Comparison of ENCODE assay signal across 18 mouse cellular contexts in the genomic region with DNA sequence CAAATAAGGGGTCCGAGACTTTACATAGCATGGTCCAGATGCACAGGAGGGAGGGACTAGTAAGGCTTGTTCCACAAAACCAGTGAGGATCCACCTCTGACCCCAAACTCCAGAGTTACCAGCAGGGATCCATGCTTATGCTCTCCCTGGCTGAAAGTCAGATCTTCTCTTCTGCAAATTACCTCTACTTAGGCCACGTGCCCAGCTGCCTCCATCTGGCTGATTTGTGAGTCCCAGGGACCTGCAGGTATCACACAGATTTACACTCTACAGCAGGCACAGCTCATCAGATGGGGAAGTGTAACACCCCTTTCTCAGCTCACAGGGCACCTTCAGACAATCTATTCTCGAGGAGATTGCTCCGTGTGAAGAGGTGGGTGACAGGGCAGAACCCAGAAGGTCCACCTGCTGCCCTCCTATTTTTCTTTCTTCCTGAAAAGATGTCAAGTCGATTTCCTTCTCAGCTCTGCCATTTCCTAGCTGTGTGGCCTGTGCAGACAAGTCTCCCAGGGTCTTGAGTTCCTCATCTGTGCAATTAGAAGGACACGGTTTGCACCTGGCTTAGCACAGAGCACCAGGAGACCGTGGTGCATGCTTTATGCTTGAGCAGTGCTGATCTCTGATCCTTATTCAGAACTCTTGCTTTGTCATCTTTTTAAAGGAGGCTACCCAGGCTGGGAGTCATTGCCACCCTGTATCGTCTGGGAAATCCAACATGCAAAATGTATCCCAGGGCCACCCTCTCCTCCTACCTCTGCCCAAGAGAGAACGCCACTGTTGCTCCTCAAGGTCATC.
DNase-seq lines count a peak whose midpoint lies in the region; ATAC-seq lines count a peak whose summit lies in the region.
"Had no signal": no experiment of that assay in that cellular context is flagged by ENCODE, and none has a peak within 500 bp of the region (broad histone marks: within the 10 kb centered on the region; RNA-seq: fewer than 3 reads in every experiment).

No protein-coding gene starts in this region.

- H3K27me3 ChIP-seq in heart, embryonic 12.5 days (replicated peaks) = no peaks in the 10 kb centered on the region
- peaks cover 5% of the 10 kb centered on the region for H3K27me3 ChIP-seq in neural tube, embryonic 15.5 days (replicated peaks)
- H3K27me3 ChIP-seq: embryonic facial prominence, embryonic 12.5 days; forebrain, embryonic 15.5 days; heart, embryonic 15.5 days; hindbrain, embryonic 15.5 days had no signal

- H3K4me2 ChIP-seq in heart, embryonic 12.5 days = no peak overlapping the region
- no peak overlapping the region for H3K4me2 ChIP-seq in neural tube, embryonic 15.5 days
- H3K4me2 ChIP-seq: embryonic facial prominence, embryonic 12.5 days; forebrain, embryonic 15.5 days; heart, embryonic 15.5 days; hindbrain, embryonic 15.5 days had no signal

- no peak overlapping the region for H3K4me3 ChIP-seq in heart, embryonic 12.5 days
- no peak overlapping the region for H3K4me3 ChIP-seq in neural tube, embryonic 15.5 days (replicated peaks)
- H3K4me3 ChIP-seq: embryonic facial prominence, embryonic 12.5 days; forebrain, embryonic 15.5 days; heart, embryonic 10.5 days; heart, embryonic 15.5 days; hindbrain, embryonic 15.5 days had no signal

- ATAC-seq in heart, embryonic 12.5 days (ENCODE audit: insufficient number of reproducible peaks, low FRiP score) = no peak
- no peak for ATAC-seq in neural tube, embryonic 15.5 days (ENCODE audit: low FRiP score)
- ATAC-seq: forebrain, embryonic 15.5 days had no signal

- no peak overlapping the region for H3K9ac ChIP-seq in heart, embryonic 12.5 days
- no peak overlapping the region for H3K9ac ChIP-seq in neural tube, embryonic 15.5 days (replicated peaks)
- H3K9ac ChIP-seq: embryonic facial prominence, embryonic 12.5 days; forebrain, embryonic 15.5 days; heart, embryonic 15.5 days; hindbrain, embryonic 15.5 days had no signal

- no peak overlapping the region for H3K27ac ChIP-seq in heart, embryonic 12.5 days (ENCODE audit: poor library complexity, severe bottlenecking)
- 0 out of 2 replicates have a peak overlapping the region, but pooled peaks have one; percentile 9 for H3K27ac ChIP-seq in neural tube, embryonic 15.5 days (replicated peaks)
- H3K27ac ChIP-seq: embryonic facial prominence, embryonic 12.5 days; forebrain, embryonic 15.5 days; heart, embryonic 10.5 days; heart, embryonic 15.5 days; hindbrain, embryonic 15.5 days had no signal

- 72% methylated on average over 9 of the region's 9 CpGs for WGBS in heart, embryonic 12.5 days
- WGBS in neural tube, embryonic 15.5 days = 73% methylated on average over 9 of the region's 9 CpGs

- no peaks in the 10 kb centered on the region for H3K36me3 ChIP-seq in heart, embryonic 12.5 days
- H3K36me3 ChIP-seq in neural tube, embryonic 15.5 days = no peaks in the 10 kb centered on the region
- H3K36me3 ChIP-seq: embryonic facial prominence, embryonic 12.5 days; forebrain, embryonic 15.5 days; heart, embryonic 10.5 days; heart, embryonic 15.5 days; hindbrain, embryonic 15.5 days had no signal

- H3K9me3 ChIP-seq in heart, embryonic 12.5 days (replicated peaks) = peaks cover 10% of the 10 kb centered on the region
- H3K9me3 ChIP-seq in neural tube, embryonic 15.5 days (replicated peaks) = no peaks in the 10 kb centered on the region; the same call in 1 of the 2 replicates
- H3K9me3 ChIP-seq: forebrain, embryonic 15.5 days; heart, embryonic 15.5 days had no signal

- DNase-seq in heart, adult 11 months = peak; percentile 25
- DNase-seq in kidney, adult 9 months = peak; percentile 62
- DNase-seq in kidney, postnatal 14 days = no peak
- DNase-seq in neural tube, embryonic 10.5 days (ENCODE audit: extremely low spot score, low spot score) = no peak
- DNase-seq: adrenal gland, adult 2 months; adrenal gland, postnatal 25 days; cerebellum, adult 11 months; cerebellum, adult 9-11 months; gastrocnemius, postnatal 36 days; heart, adult 18-20 months; heart, postnatal 14 days had no signal

- H3K4me1 ChIP-seq in heart, embryonic 12.5 days (replicated peaks) = no peaks in the 10 kb centered on the region
- no peaks in the 10 kb centered on the region for H3K4me1 ChIP-seq in neural tube, embryonic 15.5 days
- H3K4me1 ChIP-seq: embryonic facial prominence, embryonic 12.5 days; forebrain, embryonic 15.5 days; heart, embryonic 10.5 days; heart, embryonic 15.5 days; hindbrain, embryonic 15.5 days had no signal

Comparison
In these comparisons a context has a peak if more than half of its experiments do, and no peak if none do; other contexts are left out.
1. DNase-seq: peak in heart, adult 11 months (single experiment) and kidney, adult 9 months (single experiment); none in kidney, postnatal 14 days (single experiment) and neural tube, embryonic 10.5 days (single experiment).